Mouse (Mus musculus): ENCODE data around the gene Mapk9.

The Mapk9 gene

GRCm38 (mm10) chr11:49900043-49900442 is 53.5 kb downstream of the Mapk9 start:
- DNase-seq = no peak

DNA sequence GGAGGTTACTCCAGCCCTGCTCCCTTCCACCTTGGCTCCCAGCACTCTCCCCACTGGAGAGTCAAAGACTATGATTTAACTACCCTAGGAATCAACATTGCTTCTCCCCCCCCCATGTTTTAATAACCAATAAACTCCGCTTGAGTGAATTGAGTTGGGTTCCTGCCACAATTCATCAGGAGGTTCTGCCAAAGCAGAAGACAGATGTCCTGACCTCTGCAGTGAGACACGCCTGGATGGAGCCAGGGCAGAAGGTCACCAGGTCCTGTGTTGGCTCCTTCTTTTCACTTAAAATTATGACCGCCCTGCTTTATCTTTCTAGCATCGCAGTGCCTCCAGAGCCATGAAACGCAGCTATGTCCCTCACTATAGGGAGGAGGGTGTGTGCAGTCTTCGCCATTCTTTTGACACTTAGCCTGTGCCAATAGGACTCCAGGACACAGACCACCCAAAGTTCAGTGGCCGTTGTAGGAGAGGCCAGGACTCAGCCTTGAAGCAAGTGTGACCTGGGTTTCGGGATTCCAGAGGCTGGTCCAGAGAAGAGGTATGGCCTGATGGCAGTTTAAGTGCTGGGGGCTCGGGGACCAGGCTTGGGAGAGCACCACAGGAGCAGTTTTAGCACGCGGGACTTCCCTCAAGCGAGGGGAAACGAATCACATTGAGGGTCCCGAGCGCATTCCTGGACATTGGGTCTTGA is 54.6 kb downstream of the Mapk9 start:
- no peak for DNase-seq

DNA sequence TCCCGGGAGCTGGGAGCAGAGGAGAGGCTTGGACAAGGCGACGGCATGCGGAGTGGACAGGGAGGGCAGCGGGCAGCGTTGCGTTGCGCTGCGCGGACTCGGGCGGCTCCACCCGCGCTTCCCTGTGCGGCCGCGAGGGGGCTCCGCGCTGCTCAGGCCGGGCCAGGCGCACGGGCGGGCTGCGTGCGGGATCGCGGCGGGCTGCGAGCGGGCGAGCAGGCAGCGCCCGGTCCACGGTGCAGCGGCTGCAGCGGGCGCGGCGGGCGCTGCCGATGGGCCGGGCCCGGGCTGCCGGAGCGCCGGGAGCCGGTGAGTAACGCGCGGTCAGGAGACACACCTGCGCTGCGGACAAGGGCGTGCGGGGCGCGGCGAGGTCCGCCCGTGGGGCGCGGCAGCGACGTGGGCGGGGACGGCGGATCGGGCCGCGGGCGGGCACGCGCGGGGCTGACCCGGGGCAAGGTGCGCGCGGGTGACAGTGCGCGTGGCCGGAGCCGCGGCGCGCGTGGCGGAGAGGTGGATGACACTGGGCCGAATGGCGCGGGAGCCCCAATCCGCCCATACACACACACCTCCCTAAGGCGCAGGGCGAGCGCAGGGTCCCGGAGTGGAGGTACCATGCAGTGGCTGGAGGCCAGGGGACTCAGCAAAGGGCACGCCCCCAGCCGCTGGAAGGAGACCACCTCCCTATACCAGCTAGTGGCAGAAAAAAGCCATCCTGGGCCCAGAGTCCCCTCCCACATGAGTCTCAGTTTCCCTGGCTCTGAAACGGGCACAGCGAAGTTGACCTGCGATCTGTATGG is 55.3 kb downstream of the Mapk9 start, which contains the start of gene Rasgef1c:
Rasgef1c (plus strand) TSS at position 177 of the 800 bp plus-strand sequence.
- peak; percentile 45 to 53 for DNase-seq

GRCm38 (mm10) chr11:49903333-49903732 is 56.8 kb downstream of the Mapk9 start:
- peak; percentile 47 to 62 for DNase-seq

DNA sequence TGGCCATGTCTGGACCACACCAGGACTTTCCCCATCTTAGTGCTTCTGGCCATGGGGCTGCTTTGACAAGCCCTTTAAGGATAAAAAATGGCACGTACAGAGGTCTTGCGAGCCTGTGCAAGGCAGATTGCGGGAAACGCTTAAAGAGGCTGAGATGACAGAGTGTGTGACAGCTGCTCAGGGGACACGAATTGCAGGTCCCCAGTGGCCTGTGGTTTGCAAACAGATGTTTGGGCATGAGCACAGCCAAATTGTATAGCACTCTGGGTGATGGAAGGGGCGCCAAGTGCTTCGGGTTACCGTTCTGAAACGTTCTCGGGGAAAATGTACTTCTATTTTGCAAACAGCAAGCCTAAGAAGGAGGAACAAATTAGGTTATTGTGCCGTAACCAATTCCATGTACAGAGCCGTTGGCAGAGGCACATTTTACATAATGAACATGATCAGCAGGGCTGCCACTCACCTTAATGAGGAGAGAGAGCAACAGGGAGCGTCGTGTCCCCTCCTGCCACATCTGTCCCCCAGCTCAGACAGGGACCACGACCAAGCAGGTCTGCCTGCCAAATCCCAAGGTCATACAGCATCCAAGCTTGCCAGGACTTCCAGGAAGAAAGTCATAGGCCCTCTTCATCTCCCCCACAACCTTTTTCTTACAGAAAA is 72.1 kb downstream of the Mapk9 start:
- DNase-seq = no peak

- no peak for DNase-seq
Observed at GRCm38 (mm10) chr11:49919304-49919703, 72.8 kb downstream of the Mapk9 start.

DNA sequence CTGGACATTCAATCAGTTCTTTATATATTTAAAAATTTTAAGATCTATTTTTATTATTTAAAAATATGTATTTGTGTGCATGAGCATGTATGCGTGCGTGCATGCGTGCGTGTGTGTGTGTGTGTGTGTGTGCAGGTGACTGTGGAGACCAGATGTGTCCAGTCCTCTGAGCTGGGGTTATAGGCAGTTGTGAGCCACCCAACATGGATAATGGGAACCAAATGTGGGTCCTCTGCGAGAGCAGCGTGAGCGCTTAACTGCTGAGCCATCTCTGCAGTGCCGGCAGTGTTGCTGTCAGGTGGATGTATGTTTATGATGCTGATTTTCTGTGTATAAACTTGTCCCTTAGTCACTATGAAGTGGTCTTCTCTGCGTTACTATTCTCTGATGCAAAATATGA is 77.0 kb downstream of the Mapk9 start:
- no peak for DNase-seq

DNA sequence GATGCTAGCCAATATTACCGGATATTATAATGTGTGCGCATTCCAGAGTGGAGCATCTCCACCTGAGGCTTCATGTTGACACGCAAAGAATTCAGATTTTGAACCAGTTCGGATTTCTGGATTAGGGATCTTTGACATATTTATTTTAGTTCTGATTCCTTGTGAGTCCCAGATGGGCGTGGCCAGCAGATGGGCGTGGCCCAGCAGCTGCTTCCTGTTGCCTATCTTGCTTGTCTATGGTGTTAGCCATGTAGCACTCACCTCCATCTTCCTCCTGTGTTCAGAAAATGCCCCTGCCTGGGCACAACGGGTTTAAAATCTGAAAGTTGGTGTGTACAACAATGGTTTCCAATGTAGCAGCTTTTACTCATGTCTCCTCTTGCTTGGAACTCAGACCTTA is 79.6 kb downstream of the Mapk9 start:
- no peak for DNase-seq

GRCm38 (mm10) chr11:49927169-49927568 is 80.6 kb downstream of the Mapk9 start:
- DNase-seq = no peak

- no peak for DNase-seq
Observed at GRCm38 (mm10) chr11:49927670-49928069, 81.1 kb downstream of the Mapk9 start.

DNA sequence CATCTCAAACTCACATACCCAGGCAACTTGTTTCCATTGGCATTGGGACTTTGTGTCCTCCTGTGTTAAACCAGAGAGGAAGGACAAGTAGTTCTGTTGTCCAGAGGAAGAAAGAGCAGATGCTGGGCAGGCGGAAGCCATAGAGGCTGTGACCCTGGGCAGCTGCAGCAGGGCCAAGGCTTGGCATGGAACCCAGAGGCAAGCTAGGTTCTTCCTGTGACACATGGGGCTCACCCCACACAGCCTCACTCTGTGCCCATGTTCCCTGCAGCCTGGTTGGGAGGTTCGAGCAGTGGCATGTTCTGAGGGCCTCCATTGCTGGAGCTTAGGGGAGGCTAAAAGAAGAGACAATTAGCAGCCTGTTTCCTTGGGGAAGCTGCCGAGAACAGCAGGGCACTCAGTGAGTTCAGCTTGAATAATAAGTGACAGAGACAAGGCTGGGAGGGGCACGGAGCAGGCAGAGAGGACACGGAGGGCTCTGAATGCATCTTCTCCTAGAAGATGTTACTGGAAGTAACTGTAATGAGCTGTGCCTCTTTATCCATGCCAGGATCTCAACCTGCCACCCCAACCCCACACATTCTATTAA is 84.6 kb downstream of the Mapk9 start:
- DNase-seq = no peak

DNA sequence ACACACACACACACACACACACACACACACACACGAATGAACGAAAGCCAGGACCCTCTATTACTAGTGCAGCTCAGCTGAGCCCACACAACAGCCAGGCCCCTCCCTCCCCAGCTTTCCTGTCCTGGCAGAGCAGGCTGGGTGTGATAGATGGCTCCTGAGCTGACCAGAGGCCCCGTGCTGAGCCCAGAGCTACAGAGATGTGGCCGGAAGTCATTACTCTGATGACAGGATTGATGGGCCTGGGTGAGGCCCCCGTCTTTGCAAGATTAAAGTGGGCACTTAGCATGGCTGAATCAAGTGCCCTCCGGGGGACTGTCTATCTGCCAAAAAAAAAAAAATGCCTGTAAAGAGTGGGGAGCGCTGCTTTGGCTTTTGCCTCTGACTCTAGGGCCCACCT is 85.3 kb downstream of the Mapk9 start:
- DNase-seq = no peak

GRCm38 (mm10) chr11:49933811-49934210 is 87.3 kb downstream of the Mapk9 start:
- DNase-seq = no peak

DNA sequence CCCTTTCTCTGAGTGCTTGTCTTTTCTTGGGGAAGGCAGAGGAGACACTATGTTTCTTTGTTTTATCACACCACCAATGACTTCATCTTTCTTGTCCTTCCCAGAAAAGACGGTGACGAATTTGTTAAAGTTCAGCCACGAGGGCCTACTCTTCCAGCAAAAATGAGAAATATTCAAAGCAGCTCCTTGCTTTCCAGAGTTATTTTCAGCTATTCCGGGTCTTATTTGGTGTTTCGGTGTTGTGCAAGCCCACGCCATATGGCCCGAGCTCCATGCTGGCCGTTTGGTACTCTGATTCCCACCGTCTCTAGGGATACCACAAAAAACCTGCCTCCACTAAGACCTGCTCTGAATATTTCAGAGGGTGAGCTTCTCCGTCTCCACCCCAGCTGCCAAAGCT is 87.8 kb downstream of the Mapk9 start:
- no peak for DNase-seq

Data from thymus, postnatal 36 days (tissue).